Mouse (Mus musculus) kidney, postnatal 0 days (tissue): ENCODE measurements around the gene Sirpb1b. TPM values are rescaled to one million over a fixed set of nuclear protein-coding genes. Genes with fewer than 3 reads are reported as not detected.
"Not testable (repeated sequence)": the region's sequence is repeated elsewhere in the genome, so short reads cannot be mapped to it uniquely, and the experiment has no call there.

Experiments
- ATAC-seq: fragments of 200-750 bp; cut with Nextera tagmentation; replicated peaks from 2 replicates; pipeline ENCODE4 v1.8.0; 2017; ENCODE audit warnings: low read depth, moderate number of reproducible peaks, moderate TSS enrichment, moderate library complexity; ENCODE audit not compliant: low FRiP score
- DNase-seq: peaks from one replicate; pipeline ENCODE4 v3.0.0-alpha.2; 2016; ENCODE audit warnings: low spot score
- H3K27ac ChIP-seq: fragments of 300-500 bp; sonication (generic); 2 replicates; pipeline ENCODE4 v1.5.1; 2014; ENCODE audit warnings: mild to moderate bottlenecking
- H3K27me3 ChIP-seq: fragments of 300-500 bp; sonication (generic); 2 replicates; pipeline ENCODE4 v1.6.1; 2014; ENCODE audit warnings: low read length, mixed read lengths; ENCODE audit not compliant: insufficient read depth
- H3K36me3 ChIP-seq: fragments of 300-500 bp; sonication (generic); 2 replicates; pipeline ENCODE4 v1.6.1; 2014; ENCODE audit warnings: low read length, mixed read lengths; ENCODE audit not compliant: insufficient read depth
- H3K4me1 ChIP-seq: fragments of 300-500 bp; sonication (generic); replicated peaks from 2 replicates; pipeline ENCODE4 v1.6.1; 2014; ENCODE audit warnings: antibody characterized with exemption, low read length, mixed read lengths; ENCODE audit not compliant: insufficient read depth
- H3K4me2 ChIP-seq: fragments of 300-500 bp; sonication (generic); 2 replicates; pipeline ENCODE4 v1.6.1; 2014; ENCODE audit warnings: mild to moderate bottlenecking, low read length, moderate library complexity, mixed read lengths
- H3K4me3 ChIP-seq: fragments of 300-500 bp; sonication (generic); replicated peaks from 2 replicates; pipeline ENCODE4 v1.5.1; 2014; ENCODE audit warnings: low read depth, low read length
- H3K9ac ChIP-seq: fragments of 300-500 bp; sonication (generic); 2 replicates; pipeline ENCODE4 v1.6.1; 2014; ENCODE audit warnings: low read depth, low read length
- H3K9me3 ChIP-seq: fragments of 300-500 bp; sonication (generic); replicated peaks from 2 replicates; pipeline ENCODE4 v1.6.1; 2016; ENCODE audit warnings: low read length, inconsistent platforms, mixed read lengths
- CTCF ChIP-seq: IDR thresholded peaks from 2 replicates; pipeline ENCODE4 v1.5.1; 2016; ENCODE audit warnings: antibody characterized with exemption, low read depth, mild to moderate bottlenecking, moderate library complexity
- WGBS: fragments of 180-500 bp; shearing (Covaris S2); extraction: QIAGEN DNeasy Blood & Tissue Kit; methylation state at CpG from one replicate; pipeline ENCODE4 v1.1.7; 2014; 5-methylcytosine and 5-hydroxymethylcytosine counted together
- polyA plus RNA-seq: library from polyadenylated mRNA; unstranded; fragments of >200 nt; fragmentation: Nextera tagmentation; extraction: Ambion mirVana; gene quantifications from 2 replicates; pipeline ENCODE4 v1.2.1, GENCODE M21; 2015

Gene Sirpb1b
- polyA plus RNA-seq: 0.39 and 0.43 TPM in 2 replicates

GRCm38 (mm10) chr3:15574887-15575286, at the start of gene Sirpb1b:
TSS of gene Sirpb1b (minus strand) at chr3:15575065.
- H3K27ac ChIP-seq, DNase-seq: not testable (repeated sequence)
- WGBS: no CpG with 5 or more reads among the region's 1 CpGs

GRCm38 (mm10) chr3:15590377-15591117, 15.7 kb upstream of the Sirpb1b start:
- WGBS: 95% methylated on average over 2 of the region's 2 CpGs
- H3K9me3 ChIP-seq, H3K4me3 ChIP-seq, H3K27me3 ChIP-seq, ATAC-seq, H3K27ac ChIP-seq, H3K36me3 ChIP-seq, DNase-seq, H3K4me1 ChIP-seq, H3K4me2 ChIP-seq, H3K9ac ChIP-seq: not testable (repeated sequence)

More at GRCm38 (mm10) chr3:15574887-15575286, at the start of gene Sirpb1b:
- H3K36me3 ChIP-seq, H3K4me1 ChIP-seq, ATAC-seq, H3K9ac ChIP-seq, H3K4me2 ChIP-seq, H3K27me3 ChIP-seq, H3K9me3 ChIP-seq, H3K4me3 ChIP-seq: not testable (repeated sequence)

DNA sequence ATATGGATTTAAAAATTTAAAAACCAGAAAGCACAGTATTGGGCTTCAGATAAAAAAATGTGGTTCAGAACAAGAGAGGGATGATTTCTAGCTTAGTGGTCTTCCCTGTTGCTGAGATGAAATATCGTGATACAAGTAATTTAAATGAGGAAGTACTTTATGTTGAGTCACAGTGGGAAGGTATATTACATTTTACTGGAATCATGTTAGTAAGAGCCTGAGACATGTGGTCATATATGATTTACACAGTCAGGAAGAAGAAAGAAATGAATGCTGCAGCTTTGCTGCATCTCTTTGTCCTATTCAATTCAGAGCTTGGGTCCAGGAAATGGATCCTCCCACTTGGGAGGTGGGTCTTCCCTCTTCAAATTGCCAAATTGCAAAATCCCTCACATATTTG, 11.8 kb upstream of the Sirpb1b start:
- not testable (repeated sequence) for H3K27ac ChIP-seq, H3K27me3 ChIP-seq, H3K4me1 ChIP-seq, ATAC-seq, H3K9ac ChIP-seq, H3K9me3 ChIP-seq, DNase-seq, H3K4me2 ChIP-seq, H3K36me3 ChIP-seq, H3K4me3 ChIP-seq
- WGBS: 85% methylated on average over 1 of the region's 1 CpGs

DNA sequence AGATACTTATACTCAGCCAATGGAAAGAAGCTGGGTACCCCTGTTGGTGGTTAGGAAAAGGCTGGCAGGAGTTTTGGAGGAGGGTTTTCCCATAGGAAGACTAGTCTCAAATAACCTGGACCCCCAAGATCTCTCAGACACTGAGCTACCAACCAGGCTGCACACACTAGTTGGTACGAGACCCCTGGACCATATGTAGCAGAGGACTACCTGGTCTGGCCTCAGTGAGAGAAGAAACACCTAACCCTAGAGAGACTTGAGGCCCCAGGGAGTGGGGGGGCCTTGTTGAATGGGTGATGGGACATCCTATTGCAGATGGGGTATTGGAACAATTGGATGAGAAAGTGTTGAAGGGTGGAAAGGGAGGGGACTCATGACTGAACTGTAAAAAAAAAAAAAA, 8.6 kb upstream of the Sirpb1b start:
- Histone ChIP-seq H3K27me3 (no peaks in the 10 kb centered on the region), H3K4me2 (no peak overlapping the region), H3K27ac (no peak overlapping the region), H3K9ac (no peak overlapping the region), H3K36me3 (no peaks in the 10 kb centered on the region), H3K4me1 (no peaks in the 10 kb centered on the region), H3K9me3 (no peaks in the 10 kb centered on the region), H3K4me3 (no peak overlapping the region)
- DNase-seq (no peak), ATAC-seq (no peak)
- TF ChIP-seq CTCF: no peak
- WGBS: 78% methylated on average over 1 of the region's 1 CpGs

DNA sequence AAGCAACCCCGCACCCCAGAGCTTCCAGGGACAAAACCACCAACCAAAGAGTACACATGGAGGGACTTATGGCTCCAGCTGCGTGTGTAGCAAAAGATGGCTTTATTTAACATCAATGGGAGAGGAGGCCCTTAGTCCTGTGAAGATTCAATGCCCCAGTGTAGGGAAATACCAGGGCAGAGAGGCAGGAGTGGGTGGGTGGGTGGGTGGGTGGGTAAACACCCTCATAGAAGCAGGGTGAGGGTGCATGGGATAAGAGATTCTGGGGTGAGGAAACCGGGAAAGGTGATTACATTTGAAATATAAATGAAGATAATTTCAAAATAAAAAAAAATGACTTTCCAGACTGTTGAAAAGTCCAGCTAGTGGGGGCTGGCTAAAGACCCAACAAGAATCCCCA, 8.1 kb upstream of the Sirpb1b start:
- not testable (repeated sequence) for H3K4me3 ChIP-seq, H3K36me3 ChIP-seq, H3K4me2 ChIP-seq, H3K9me3 ChIP-seq, H3K4me1 ChIP-seq, DNase-seq, H3K27ac ChIP-seq, ATAC-seq, H3K9ac ChIP-seq, H3K27me3 ChIP-seq
- 78% methylated on average over 3 of the region's 3 CpGs for WGBS

DNA sequence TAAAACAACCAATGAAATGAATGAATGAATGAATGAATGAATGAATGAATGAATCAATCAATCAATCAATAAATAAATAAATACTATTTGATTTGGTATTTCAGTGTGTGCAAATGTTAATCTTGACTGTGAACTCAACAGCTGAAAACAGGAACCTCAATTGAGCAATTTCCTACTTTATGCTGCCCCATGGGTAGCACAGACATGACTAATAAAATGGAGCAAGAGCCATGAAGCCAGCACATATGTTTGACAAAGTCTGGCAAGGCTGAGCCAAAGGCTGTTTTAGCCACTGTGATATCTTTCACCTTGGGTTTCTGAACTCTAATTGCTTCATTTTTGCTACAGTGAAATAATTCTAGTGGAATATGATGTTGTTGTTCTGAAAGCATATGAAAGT, 1.6 kb upstream of the Sirpb1b start:
- H3K9me3 ChIP-seq, H3K36me3 ChIP-seq, ATAC-seq, H3K27ac ChIP-seq, H3K9ac ChIP-seq, DNase-seq, H3K4me3 ChIP-seq, H3K4me2 ChIP-seq, H3K4me1 ChIP-seq, H3K27me3 ChIP-seq: not testable (repeated sequence)

DNA sequence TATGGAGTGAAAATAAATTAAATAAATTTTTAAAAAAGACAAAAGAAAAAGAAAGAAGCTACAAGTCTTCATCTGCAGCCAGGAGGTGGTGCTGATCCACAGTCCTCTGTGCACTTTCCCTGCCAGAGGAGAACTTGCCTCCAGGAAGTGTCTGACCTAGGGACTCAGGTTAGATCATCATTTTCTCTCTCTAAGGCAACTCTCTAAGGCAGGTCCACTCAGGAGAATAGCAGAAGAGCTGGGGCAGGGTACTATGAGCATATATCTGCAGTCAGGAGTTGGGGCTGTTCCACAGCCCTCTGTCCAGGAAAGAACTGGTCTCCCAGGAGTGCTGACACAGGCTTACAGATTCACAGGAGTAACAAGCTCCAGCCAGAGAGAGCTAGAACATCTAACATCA, 46.3 kb downstream of the Sirpb1b start:
- Histone ChIP-seq H3K4me3 (no peak overlapping the region), H3K27me3 (no peaks in the 10 kb centered on the region), H3K36me3 (no peaks in the 10 kb centered on the region), H3K4me2 (no peak overlapping the region), H3K9me3 (no peaks in the 10 kb centered on the region), H3K4me1 (no peaks in the 10 kb centered on the region), H3K27ac (no peak overlapping the region), H3K9ac (no peak overlapping the region)
- DNase-seq: no peak
- no peak for TF ChIP-seq CTCF
- no peak for ATAC-seq

DNA sequence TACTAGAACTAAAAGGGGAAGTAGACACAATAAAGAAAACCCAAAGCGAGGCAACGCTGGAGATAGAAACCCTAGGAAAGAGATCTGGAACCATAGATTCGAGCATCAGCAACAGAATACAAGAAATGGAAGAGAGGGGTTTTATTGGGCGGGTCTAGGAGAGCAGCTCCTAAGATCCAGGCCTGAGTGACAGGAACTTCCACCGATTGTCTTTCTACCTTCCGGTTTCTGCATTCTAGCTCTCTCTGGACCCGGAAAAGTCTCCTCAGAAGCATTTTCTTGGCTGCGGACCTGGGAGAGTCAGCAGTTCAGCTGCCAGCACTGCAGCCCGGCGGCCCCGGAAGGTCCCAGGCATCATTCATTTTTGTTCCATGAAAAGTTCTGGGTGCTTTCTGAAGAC, 61.3 kb downstream of the Sirpb1b start:
- not testable (repeated sequence) for ATAC-seq, DNase-seq, H3K9ac ChIP-seq, H3K4me1 ChIP-seq, H3K36me3 ChIP-seq, H3K27ac ChIP-seq, H3K27me3 ChIP-seq, H3K4me2 ChIP-seq, H3K4me3 ChIP-seq, H3K9me3 ChIP-seq
- WGBS: 85% methylated on average over 9 of the region's 11 CpGs

GRCm38 (mm10) chr3:15507792-15508321, 67.0 kb downstream of the Sirpb1b start:
- not testable (repeated sequence) for H3K9ac ChIP-seq, H3K4me2 ChIP-seq, H3K36me3 ChIP-seq, H3K4me1 ChIP-seq, DNase-seq, H3K4me3 ChIP-seq, H3K27me3 ChIP-seq, H3K9me3 ChIP-seq, H3K27ac ChIP-seq
- ATAC-seq: 0 out of 2 replicates have a peak, but pooled peaks have one; percentile 63
- WGBS: 72% methylated on average over 3 of the region's 3 CpGs
